Mouse (Mus musculus): ENCODE results near the gene Mknk1. TPM values are rescaled to one million over a fixed set of nuclear protein-coding genes. Genes with fewer than 3 reads are reported as not detected.

Mknk1 gene
- polyA plus RNA-seq (2012; rRNA removed): 45.6 and 48.3 TPM in 2 replicates

GRCm38 (mm10) chr4:115838696-115839641, at the start of gene Mknk1:
Mknk1 (plus strand) TSS chr4:115839198.

GRCm38 (mm10) chr4:115827888-115828571, 11.0 kb upstream of the Mknk1 start, which contains the start of gene Mob3c:
Mob3c (plus strand) TSS chr4:115828092.

GRCm38 (mm10) chr4:115884022-115884421, 45.0 kb downstream of the Mknk1 start, which contains the start of gene Kncn:
Kncn (plus strand) TSS chr4:115884400.

GRCm38 (mm10) chr4:115890553-115890952, 51.6 kb downstream of the Mknk1 start, which contains the start of gene 6430628N08Rik:
6430628N08Rik (plus strand) TSS chr4:115890665.

Other genes with a start within 250 kb of the Mknk1 start
- not detected in 2 replicates for gene Cyp4a32, start 238.2 kb upstream of the Mknk1 start, polyA plus RNA-seq (2012; rRNA removed)
- gene Cyp4b1, start 191.5 kb upstream of the Mknk1 start, polyA plus RNA-seq (2012; rRNA removed): 0.43 and 1.0 TPM in 2 replicates
- gene Efcab14, start 101.5 kb upstream of the Mknk1 start, polyA plus RNA-seq (2012; rRNA removed): 18.9 and 19.0 TPM in 2 replicates
- gene Tex38, start 58.2 kb upstream of the Mknk1 start, polyA plus RNA-seq (2012; rRNA removed): 0.37 and 0.46 TPM in 2 replicates
- 28.0 and 28.7 TPM in 2 replicates for gene Atpaf1, start 54.4 kb upstream of the Mknk1 start, polyA plus RNA-seq (2012; rRNA removed)
- 7.2 and 9.8 TPM in 2 replicates for gene Mob3c, start 11.1 kb upstream of the Mknk1 start, polyA plus RNA-seq (2012; rRNA removed)
- 0.04 and 0.11 TPM in 2 replicates for gene Kncn, start 45.2 kb downstream of the Mknk1 start, polyA plus RNA-seq (2012; rRNA removed)
- 0.14 and 0.20 TPM in 2 replicates for gene 6430628N08Rik, start 51.5 kb downstream of the Mknk1 start, polyA plus RNA-seq (2012; rRNA removed)
- gene Dmbx1, start 100.7 kb downstream of the Mknk1 start, polyA plus RNA-seq (2012; rRNA removed): 3.8 and 5.6 TPM in 2 replicates
- 12.3 and 14.6 TPM in 2 replicates for gene Faah, start 178.7 kb downstream of the Mknk1 start, polyA plus RNA-seq (2012; rRNA removed)
- gene Nsun4, start 214.7 kb downstream of the Mknk1 start, polyA plus RNA-seq (2012; rRNA removed): 8.6 and 9.5 TPM in 2 replicates
- gene Uqcrh, start 235.9 kb downstream of the Mknk1 start, polyA plus RNA-seq (2012; rRNA removed): 512 and 551 TPM in 2 replicates
- 41.6 and 43.3 TPM in 2 replicates for gene Lrrc41, start 236.1 kb downstream of the Mknk1 start, polyA plus RNA-seq (2012; rRNA removed)